Mouse (Mus musculus) cerebellum, adult 9-10 months (tissue): ENCODE results near the gene Tekt2.

ENCODE experiments used
- DNase-seq: peaks from one replicate; pipeline ENCODE4 v3.0.0; 2022

The Tekt2 gene

DNA sequence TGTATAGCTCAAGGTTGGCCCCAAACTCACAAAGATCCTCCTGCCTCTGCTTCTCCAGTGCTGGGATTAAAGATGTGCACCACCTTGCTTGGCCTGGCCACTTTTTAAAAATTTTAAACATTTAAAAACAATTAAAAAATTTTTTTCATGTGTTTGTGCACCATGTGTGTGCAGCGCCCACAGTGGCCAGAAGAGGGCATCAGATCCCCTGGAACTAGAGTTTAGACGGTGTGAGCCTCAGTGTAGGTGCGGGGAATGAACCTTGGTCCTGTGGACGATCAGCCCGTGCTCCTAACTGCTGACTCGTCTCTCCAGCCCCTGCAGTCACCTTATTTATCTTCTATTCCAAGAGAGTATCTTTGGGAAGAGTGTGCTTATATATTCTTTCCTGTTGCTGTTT lies 19.4 kb downstream of the Tekt2 start:
- no peak for DNase-seq

DNA sequence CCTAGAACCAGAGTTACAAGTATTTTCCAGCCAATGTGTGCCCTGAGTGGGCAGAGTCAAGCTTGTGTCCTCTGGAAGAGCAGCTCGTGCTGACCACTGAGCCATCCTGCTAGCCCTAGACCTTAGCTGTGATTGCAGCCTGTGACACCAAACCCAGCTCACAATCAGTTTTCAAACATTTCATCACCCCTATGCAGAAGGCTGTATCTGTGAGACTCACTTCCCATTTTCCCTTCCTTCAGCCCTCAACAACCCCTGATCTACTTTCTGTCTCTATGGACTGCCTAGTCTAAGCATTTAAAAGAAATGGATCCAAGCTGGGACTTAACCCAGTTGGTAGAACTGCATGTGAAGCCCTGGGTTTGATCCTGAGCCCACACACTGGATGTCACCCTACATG lies 20.1 kb downstream of the Tekt2 start:
- DNase-seq: no peak

DNA sequence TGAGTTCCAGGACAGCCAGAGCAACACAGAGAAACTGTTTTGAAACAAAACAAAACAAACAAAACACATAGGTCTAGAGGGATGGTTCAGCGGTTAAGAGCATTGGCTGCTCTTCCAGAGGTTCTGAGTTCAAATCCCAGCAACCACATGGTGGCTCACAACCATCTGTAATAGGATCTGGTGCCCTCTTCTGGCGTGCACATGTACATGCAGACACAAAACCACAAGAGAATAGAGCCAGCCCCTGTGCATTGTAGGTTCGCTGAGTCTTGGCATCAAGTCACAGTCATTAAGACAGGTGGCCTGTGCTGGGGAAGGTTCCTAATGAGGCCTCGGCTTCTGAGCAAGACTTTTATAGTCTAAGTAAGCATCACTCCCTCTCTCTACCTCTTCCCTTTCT lies 21.6 kb downstream of the Tekt2 start:
- no peak for DNase-seq

- DNase-seq: peak; percentile 61
Measured at GRCm38 (mm10) chr4:126301584-126302309, 23.7 kb downstream of the Tekt2 start.

GRCm38 (mm10) chr4:126300916-126301583 lies 24.4 kb downstream of the Tekt2 start:
- peak; percentile 27 for DNase-seq

DNA sequence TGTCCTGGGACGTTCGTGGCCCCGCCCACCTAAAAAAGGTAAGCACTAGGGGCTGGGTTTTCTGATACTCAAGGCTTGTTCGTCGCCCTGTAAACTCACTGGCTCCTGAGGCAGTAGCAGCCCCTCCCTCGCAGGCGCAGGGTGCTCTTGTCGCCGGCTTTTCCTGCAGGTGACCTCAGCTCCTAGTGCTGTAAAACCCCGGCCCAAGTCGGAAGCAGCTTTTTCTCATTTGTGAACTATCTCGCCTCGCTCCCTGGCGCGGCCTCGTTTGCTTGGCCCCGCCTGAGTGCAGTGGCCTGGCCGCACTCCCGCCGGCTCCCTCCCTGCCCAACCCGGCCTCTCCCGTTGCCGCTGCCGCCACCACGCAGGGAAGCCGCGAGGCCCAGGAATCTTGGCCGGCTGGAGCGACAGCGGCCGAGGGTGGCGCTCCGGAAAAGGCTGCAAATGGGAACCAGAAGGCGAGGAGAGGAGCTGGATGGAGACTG lies 28.8 kb downstream of the Tekt2 start:
- peak; percentile 64 for DNase-seq

GRCm38 (mm10) chr4:126295937-126296336 lies 29.6 kb downstream of the Tekt2 start:
- DNase-seq: no peak

GRCm38 (mm10) chr4:126295152-126295551 lies 30.3 kb downstream of the Tekt2 start:
- DNase-seq: no peak

- no peak for DNase-seq
Measured at GRCm38 (mm10) chr4:126291196-126291595, 34.3 kb downstream of the Tekt2 start.

DNA sequence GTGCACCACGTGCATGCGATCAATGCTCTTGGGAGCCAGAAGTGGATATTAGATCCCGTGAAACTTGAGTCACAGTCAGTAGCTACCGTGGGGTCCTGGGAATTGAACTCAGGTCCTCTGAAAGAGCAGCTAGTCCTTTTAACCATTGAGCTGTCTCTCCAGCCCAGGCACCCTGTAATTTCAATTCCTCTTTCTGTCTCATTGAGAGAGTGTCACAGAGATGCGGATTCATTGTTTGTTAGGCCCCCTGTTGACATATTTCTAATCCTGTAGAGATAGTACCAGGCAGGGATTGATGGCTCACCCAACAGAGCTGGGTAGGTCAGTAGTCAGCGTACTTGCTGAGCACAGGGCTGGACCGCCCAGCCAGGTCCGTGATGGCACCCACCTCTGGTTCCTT lies 35.2 kb downstream of the Tekt2 start:
- no peak for DNase-seq

DNA sequence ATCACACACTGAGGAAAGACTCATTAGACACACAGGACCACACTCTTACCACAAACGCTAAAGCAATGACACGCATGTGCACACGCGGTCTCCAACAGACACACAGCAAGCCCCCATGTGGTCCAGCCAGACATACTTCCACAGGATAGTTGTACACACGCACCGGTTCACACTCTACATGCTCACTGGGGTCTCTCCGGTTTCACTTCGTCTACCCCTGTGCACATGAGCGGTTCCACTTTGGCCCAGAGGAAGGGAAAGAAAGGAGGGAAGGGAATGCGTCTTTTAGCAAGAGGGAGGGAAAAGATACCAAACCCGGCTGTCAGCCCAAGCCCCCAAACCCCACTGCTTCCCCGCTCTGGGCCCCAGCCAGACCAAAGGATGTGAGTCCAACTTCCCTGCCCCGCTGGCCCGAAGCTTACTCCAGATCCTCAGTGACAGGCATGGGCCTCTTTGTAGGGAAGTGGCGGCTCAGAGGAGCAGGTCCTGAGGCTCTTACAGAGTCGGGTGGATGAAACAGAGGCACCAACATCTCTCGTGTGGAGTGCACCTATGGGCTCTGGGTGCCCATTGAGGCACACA lies 37.3 kb downstream of the Tekt2 start:
- DNase-seq: no peak

DNA sequence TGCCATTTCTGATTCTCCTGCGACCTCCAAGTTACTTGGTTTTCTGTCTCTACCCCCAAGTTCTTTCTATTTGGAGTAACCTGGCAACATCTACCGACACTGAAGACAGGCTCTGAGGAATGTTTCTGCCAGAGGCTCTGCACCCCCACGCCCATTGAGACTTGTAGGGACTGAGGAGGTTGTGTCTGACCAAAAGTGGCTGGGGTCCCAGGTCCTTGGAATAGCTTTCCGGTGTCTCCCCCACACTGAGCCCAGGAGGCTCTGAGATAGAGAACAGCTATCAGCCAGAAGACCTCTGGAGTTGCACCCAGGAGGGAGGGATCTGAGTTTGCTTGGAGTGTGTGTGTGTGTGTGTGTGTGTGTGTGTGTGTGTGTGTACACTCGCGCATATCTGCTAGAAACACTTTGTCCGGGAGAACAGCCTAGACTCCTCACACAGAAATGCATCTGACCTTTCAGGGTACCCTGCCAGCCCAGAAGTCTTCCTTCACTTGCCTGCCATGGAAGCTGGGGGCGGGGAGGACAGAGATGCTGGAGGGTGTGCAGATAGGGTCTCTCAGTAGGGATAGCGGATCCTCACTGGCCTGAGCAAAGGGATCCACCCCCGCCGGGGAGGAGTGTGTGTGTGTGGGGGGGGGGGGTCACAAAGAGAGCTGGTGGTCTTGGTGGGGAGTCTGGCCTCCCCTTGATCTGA lies 38.0 kb downstream of the Tekt2 start:
- no peak for DNase-seq

DNA sequence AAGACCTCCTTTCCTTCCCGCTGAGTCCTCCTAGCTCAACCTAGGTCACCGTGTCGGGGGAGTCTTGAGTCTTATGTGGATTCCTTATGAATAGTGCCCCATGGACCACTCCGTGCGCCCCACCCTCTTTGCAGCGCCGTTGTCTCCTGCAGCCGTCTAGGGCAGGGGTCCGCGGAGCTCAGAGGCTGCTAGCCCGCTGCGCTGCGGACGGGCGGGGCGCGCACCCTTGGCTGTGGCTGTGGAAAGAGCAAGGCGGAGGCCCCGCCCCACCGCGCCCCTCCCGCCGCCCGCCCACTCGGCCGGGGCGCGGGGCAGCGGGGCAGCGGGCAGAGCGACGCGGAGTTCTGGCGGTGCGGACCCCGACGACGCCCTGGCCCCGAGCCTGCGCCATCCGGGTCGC lies 39.0 kb downstream of the Tekt2 start, which contains the start of gene Col8a2:
TSS of gene Col8a2 (plus strand) at position 302 of the 400 bp plus-strand sequence.
- no peak for DNase-seq

- DNase-seq: no peak
Measured at GRCm38 (mm10) chr4:126283582-126283981, 41.9 kb downstream of the Tekt2 start.

GRCm38 (mm10) chr4:126281706-126282105 lies 43.8 kb downstream of the Tekt2 start:
- DNase-seq: no peak

DNA sequence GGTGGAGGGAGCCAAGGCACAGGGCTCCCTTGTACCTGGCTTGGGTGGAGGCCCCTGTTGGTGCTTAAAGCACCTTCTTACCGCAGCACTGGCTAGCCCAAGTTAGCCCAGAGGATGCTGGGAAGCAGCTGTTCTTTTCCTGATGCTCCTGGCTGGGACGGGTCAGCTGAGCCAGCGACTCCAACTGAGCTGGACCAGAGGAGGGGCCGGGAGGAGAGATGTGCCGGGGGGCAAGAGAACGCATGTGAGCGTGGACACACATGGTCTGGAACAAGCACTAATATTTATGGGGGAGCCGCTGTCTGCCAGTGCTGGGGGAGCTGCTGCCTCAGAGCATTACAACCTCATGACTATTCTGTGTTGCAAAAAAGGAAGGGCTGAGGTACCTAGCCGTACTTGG lies 46.5 kb downstream of the Tekt2 start:
- no peak for DNase-seq

DNA sequence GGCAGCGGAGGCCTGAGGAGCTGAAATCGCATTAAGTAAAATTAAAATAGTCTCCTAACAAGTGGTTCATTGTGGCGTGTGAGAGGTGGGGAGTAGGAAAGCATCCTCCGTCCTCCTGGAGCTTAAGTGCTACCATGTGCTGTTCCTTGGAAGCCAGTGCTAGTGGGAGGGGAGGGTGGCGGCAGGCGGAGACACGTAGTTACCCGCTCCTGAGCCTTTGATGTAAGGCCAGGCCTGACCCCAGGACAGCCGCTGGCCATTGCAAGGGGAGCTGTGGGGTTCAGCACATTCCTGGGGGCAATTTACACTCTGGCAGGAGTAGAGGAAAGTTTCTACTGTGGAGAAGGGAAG lies 46.9 kb downstream of the Tekt2 start:
- DNase-seq: no peak

DNA sequence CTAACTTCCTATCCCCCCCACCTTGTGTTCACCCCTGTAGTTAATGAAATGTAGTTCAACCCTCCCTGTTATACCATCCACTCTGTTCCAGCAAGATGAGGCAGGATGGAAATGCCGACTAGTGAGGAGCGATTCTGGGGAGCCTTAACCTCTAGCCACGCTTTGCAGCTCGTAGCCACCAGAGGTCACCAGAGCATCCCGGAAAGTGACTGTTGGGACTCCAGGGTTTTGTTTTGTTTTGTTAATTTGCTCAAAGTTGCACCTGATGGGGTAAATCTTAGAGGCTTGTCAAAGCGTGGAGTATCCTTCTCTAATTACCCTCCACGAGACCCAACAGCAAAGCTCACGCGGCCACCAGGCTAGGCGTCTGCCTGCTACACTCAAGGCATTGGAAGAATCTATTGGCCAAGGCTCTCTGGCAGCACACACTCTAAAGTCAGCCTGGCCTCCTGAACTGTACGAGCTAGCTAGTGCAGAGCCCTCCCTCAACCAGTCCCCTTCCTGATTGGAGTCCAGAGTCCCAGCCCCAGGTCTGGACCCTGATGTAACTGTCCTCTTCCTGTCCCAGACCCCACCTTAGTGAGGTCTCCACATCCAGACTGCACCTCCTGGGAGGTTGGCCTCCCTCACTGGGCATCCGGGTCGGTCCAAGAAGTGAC lies 47.5 kb downstream of the Tekt2 start:
- DNase-seq: peak; percentile 80

GRCm38 (mm10) chr4:126275681-126276131 lies 49.8 kb downstream of the Tekt2 start:
- peak; percentile 86 for DNase-seq

DNA sequence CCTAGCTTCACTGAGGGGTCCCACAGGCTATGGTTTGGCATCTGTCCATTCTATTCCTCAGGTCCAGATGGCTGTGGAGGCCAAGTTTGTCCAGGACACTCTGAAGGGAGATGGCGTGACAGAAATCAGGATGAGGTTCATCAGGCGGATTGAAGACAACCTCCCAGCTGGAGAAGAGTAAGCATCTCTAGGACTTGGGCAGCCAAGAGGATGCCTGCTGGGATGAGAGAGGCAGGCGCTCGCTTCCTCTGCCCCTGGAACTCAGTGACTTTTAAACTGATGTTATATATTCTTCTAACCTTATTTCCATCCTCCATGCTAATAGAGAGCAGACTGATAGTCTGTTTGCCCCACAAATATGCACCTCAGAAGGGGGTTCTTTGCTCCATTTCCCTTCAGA lies 50.4 kb downstream of the Tekt2 start:
- DNase-seq: peak; percentile 79

GRCm38 (mm10) chr4:126273753-126274152 lies 51.7 kb downstream of the Tekt2 start:
- DNase-seq: peak; percentile 95
